Mouse (Mus musculus) embryonic facial prominence, embryonic 11.5 days (tissue): ENCODE measurements around the gene Nploc4. TPM values are rescaled to one million over a fixed set of nuclear protein-coding genes. Genes with fewer than 3 reads are reported as not detected.

Experiments
- ATAC-seq: fragments of 200-750 bp; cut with Nextera tagmentation; replicated peaks from 2 replicates; pipeline ENCODE4 v1.8.0; 2017; ENCODE audit warnings: low read depth; ENCODE audit not compliant: insufficient number of reproducible peaks, low FRiP score, low TSS enrichment
- DNase-seq: peaks from one replicate; pipeline ENCODE4 v3.0.0-alpha.2; 2015; ENCODE audit warnings: low spot score
- H3K27ac ChIP-seq: fragments of 300-500 bp; sonication (generic); replicated peaks from 2 replicates; pipeline ENCODE4 v1.5.1; 2014; ENCODE audit warnings: mild to moderate bottlenecking, low read depth, low read length, control low read depth
- H3K27me3 ChIP-seq: fragments of 300-500 bp; sonication (generic); 2 replicates; pipeline ENCODE4 v1.6.1; 2014; ENCODE audit warnings: mild to moderate bottlenecking, low read length, moderate library complexity, mixed read lengths; ENCODE audit not compliant: control insufficient read depth, insufficient read depth
- H3K36me3 ChIP-seq: fragments of 300-500 bp; sonication (generic); replicated peaks from 2 replicates; pipeline ENCODE4 v1.6.1; 2014; ENCODE audit warnings: low read depth, mild to moderate bottlenecking, low read length, moderate library complexity, mixed read lengths; ENCODE audit not compliant: control insufficient read depth, insufficient read depth
- H3K4me1 ChIP-seq: fragments of 300-500 bp; sonication (generic); 2 replicates; pipeline ENCODE4 v1.6.1; 2014; ENCODE audit warnings: low read length, mixed read lengths; ENCODE audit not compliant: control insufficient read depth, insufficient read depth
- H3K4me2 ChIP-seq: fragments of 300-500 bp; sonication (generic); 2 replicates; pipeline ENCODE4 v1.6.1; 2014; ENCODE audit warnings: low read depth, mild to moderate bottlenecking, control low read depth, low read length, moderate library complexity
- H3K4me3 ChIP-seq: fragments of 300-500 bp; sonication (generic); 2 replicates; pipeline ENCODE4 v1.5.1; 2014; ENCODE audit warnings: low read depth, low read length, control low read depth
- H3K9ac ChIP-seq: fragments of 300-500 bp; sonication (generic); replicated peaks from 2 replicates; pipeline ENCODE4 v1.6.1; 2014; ENCODE audit warnings: mild to moderate bottlenecking, control low read depth, low read length
- H3K9me3 ChIP-seq: fragments of 300-500 bp; sonication (generic); replicated peaks from 2 replicates; pipeline ENCODE4 v1.6.1; 2016; ENCODE audit warnings: mild to moderate bottlenecking, low read length, inconsistent platforms, mixed read lengths; ENCODE audit not compliant: control insufficient read depth
- WGBS: fragments of 180-500 bp; shearing (Covaris S2); extraction: QIAGEN DNeasy Blood & Tissue Kit; methylation state at CpG from one replicate; pipeline ENCODE4 v1.1.7; 2014; 5-methylcytosine and 5-hydroxymethylcytosine counted together
- polyA plus RNA-seq: library from polyadenylated mRNA; unstranded; fragments of >200 nt; fragmentation: Nextera tagmentation; extraction: Ambion mirVana; gene quantifications from 2 replicates; pipeline ENCODE4 v1.2.1, GENCODE M21; 2014

Gene Nploc4
- polyA plus RNA-seq, 1 experiment from 2014 or later = 42.5 TPM

- Histone ChIP-seq H3K27me3 (no peaks in the 10 kb centered on the region), H3K9ac (no peak overlapping the region; the same call in 1 of the 2 replicates), H3K4me3 (no peak overlapping the region), H3K9me3 (no peaks in the 10 kb centered on the region), H3K27ac (no peak overlapping the region), H3K36me3 (peaks cover 3% of the 10 kb centered on the region), H3K4me2 (peak overlapping the region; percentile 13; the same call in 1 of the 2 replicates), H3K4me1 (peaks cover 2% of the 10 kb centered on the region; the same call in 1 of the 2 replicates)
- DNase-seq = no peak
- 89% methylated on average over 17 of the region's 17 CpGs for WGBS
- no peak for ATAC-seq
Measured at GRCm38 (mm10) chr11:120376302-120377160, 61.0 kb downstream of the Nploc4 start.

- Histone ChIP-seq H3K27me3 (no peaks in the 10 kb centered on the region), H3K4me2 (no peak overlapping the region), H3K27ac (no peak overlapping the region), H3K4me3 (no peak overlapping the region), H3K9ac (no peak overlapping the region), H3K4me1 (peaks cover 2% of the 10 kb centered on the region; the same call in 1 of the 2 replicates), H3K36me3 (peaks cover 3% of the 10 kb centered on the region), H3K9me3 (no peaks in the 10 kb centered on the region)
- ATAC-seq (no peak), DNase-seq (no peak)
- WGBS = 94% methylated on average over 10 of the region's 10 CpGs
Measured at GRCm38 (mm10) chr11:120375324-120375723, 62.2 kb downstream of the Nploc4 start.

- Histone ChIP-seq H3K27ac (no peak overlapping the region), H3K4me2 (no peak overlapping the region), H3K9me3 (no peaks in the 10 kb centered on the region), H3K9ac (no peak overlapping the region), H3K27me3 (no peaks in the 10 kb centered on the region), H3K4me3 (no peak overlapping the region), H3K36me3 (peaks cover 3% of the 10 kb centered on the region), H3K4me1 (peaks cover 2% of the 10 kb centered on the region; the same call in 1 of the 2 replicates)
- DNase-seq (no peak), ATAC-seq (no peak)
- 90% methylated on average over 23 of the region's 23 CpGs for WGBS
Measured at GRCm38 (mm10) chr11:120373820-120374586, 63.5 kb downstream of the Nploc4 start.

- H3K27ac ChIP-seq = no peak overlapping the region
- H3K4me3 ChIP-seq = no peak overlapping the region
- no peaks in the 10 kb centered on the region for H3K9me3 ChIP-seq
- H3K27me3 ChIP-seq = no peaks in the 10 kb centered on the region
- 0 out of 2 replicates have a peak, but pooled peaks cover 2% of the 10 kb centered on the region for H3K4me1 ChIP-seq
- no peak for DNase-seq
- H3K4me2 ChIP-seq = no peak overlapping the region
- H3K9ac ChIP-seq = no peak overlapping the region
- 56% methylated on average over 13 of the region's 13 CpGs for WGBS
- peaks cover 3% of the 10 kb centered on the region for H3K36me3 ChIP-seq
- ATAC-seq = no peak
Measured at GRCm38 (mm10) chr11:120373025-120373424, 64.5 kb downstream of the Nploc4 start.

GRCm38 (mm10) chr11:120369656-120370055 lies 67.9 kb downstream of the Nploc4 start:
- Histone ChIP-seq H3K27me3 (no peaks in the 10 kb centered on the region), H3K4me3 (no peak overlapping the region), H3K36me3 (no peaks in the 10 kb centered on the region; the same call in none of the 2 replicates), H3K4me2 (no peak overlapping the region), H3K4me1 (no peaks in the 10 kb centered on the region), H3K9ac (no peak overlapping the region), H3K27ac (no peak overlapping the region), H3K9me3 (no peaks in the 10 kb centered on the region)
- ATAC-seq (peak; percentile 71), DNase-seq (peak; percentile 67)
- 34% methylated on average over 8 of the region's 8 CpGs for WGBS

GRCm38 (mm10) chr11:120366443-120367027 lies 71.0 kb downstream of the Nploc4 start:
- Histone ChIP-seq H3K9me3 (no peaks in the 10 kb centered on the region), H3K4me2 (no peak overlapping the region), H3K4me3 (no peak overlapping the region), H3K36me3 (no peaks in the 10 kb centered on the region), H3K9ac (no peak overlapping the region), H3K4me1 (no peaks in the 10 kb centered on the region), H3K27ac (no peak overlapping the region), H3K27me3 (no peaks in the 10 kb centered on the region)
- 29% methylated on average over 7 of the region's 7 CpGs for WGBS
- DNase-seq (no peak), ATAC-seq (no peak)

- ATAC-seq = no peak
Measured at GRCm38 (mm10) chr11:120362891-120363290, 74.6 kb downstream of the Nploc4 start.

More at GRCm38 (mm10) chr11:120362891-120363290, 74.6 kb downstream of the Nploc4 start:
- 80% methylated on average over 6 of the region's 6 CpGs for whole genome bisulfite sequencing
- Histone ChIP-seq H3K36me3 (no peaks in the 10 kb centered on the region), H3K4me1 (peaks cover 8% of the 10 kb centered on the region), H3K4me2 (no peak overlapping the region), H3K9me3 (no peaks in the 10 kb centered on the region), H3K27me3 (no peaks in the 10 kb centered on the region), H3K9ac (no peak overlapping the region), H3K4me3 (no peak overlapping the region), H3K27ac (no peak overlapping the region)
- no peak for DNase-seq
